Mouse (Mus musculus) right cerebral cortex, adult 18-20 months (tissue): ENCODE results near the gene Ascc1.

Experiments used
- DNase-seq: peaks from one replicate; pipeline ENCODE4 v3.0.0; 2022; ENCODE audit warnings: mixed read lengths

Gene Ascc1

GRCm38 (mm10) chr10:60002673-60003212, at the start of gene Ascc1, which contains the start of gene Anapc16:
Gene Ascc1 (plus strand): TSS chr10:60002805.
Gene Anapc16 (minus strand): TSS chr10:60003135.
- peak; percentile 97 for DNase-seq

GRCm38 (mm10) chr10:59953564-59954039, 49.0 kb upstream of the Ascc1 start:
- no peak for DNase-seq

GRCm38 (mm10) chr10:59956681-59957080, 45.9 kb upstream of the Ascc1 start:
- DNase-seq = no peak

GRCm38 (mm10) chr10:59957171-59958149, 45.1 kb upstream of the Ascc1 start:
- peak; percentile 74 for DNase-seq

- DNase-seq = no peak
Measured at GRCm38 (mm10) chr10:59958458-59958857, 44.1 kb upstream of the Ascc1 start.

GRCm38 (mm10) chr10:59959517-59959916, 43.1 kb upstream of the Ascc1 start:
- DNase-seq = no peak

GRCm38 (mm10) chr10:59963609-59964008, 39.0 kb upstream of the Ascc1 start:
- DNase-seq = no peak

DNA sequence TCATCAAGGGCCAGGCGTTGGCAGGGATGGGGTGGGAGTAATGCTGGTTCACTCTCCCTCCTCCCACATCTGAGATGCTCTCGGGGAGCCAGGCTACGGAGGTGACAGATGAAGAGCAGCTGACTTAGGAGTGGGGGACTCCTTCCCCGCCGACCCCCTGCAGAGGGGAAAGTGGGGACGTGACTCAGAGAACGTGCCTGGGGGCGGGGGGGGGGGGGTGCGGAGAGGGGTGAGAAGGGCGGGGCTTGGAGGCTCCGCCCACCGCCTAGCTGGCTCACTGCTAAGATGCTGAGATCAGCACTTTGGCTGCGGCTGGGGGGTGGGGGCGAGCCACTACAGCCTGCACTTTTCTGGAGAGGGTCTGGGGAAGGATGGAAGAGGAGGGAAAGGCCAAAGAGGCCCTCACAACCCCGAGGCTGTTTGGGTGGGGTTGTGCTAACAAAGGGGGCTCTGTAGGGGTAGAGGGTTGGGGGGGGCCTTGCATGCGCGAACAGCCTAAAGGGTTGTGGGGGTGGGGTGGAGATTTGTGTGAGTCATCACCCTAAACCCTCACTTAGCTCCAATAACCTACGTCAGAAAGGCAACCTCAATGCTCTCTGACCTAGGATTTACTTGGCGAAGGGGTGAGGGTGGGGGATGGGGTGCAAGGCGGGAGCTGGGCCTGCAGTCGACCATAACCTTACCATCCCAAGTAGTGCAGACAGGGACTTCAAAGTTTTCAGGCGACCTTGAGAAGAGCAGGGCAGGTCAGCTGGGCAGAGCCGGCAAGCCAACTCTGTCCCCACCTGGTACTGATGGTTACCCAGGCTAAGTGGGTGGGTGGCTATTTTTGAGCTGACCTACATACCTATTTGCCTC, 37.9 kb upstream of the Ascc1 start:
- no peak for DNase-seq

DNA sequence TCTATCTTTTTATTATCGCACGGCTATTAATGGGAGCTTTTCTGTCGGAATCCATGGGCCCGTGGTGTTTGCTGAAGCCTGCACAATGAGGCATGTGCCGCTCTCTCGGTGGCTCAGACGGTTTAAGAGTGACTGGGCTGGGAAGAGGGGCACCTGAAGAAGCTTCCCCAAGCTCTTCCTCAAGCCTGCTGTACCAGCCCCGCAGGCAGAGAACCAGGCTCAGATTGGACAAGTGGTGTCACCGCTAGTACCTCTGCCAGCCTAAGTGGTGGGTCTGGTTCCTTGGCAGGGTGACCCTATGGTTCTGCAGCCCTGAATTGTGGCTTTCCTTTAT, 37.3 kb upstream of the Ascc1 start:
- no peak for DNase-seq

GRCm38 (mm10) chr10:59965788-59966187, 36.8 kb upstream of the Ascc1 start:
- no peak for DNase-seq

DNA sequence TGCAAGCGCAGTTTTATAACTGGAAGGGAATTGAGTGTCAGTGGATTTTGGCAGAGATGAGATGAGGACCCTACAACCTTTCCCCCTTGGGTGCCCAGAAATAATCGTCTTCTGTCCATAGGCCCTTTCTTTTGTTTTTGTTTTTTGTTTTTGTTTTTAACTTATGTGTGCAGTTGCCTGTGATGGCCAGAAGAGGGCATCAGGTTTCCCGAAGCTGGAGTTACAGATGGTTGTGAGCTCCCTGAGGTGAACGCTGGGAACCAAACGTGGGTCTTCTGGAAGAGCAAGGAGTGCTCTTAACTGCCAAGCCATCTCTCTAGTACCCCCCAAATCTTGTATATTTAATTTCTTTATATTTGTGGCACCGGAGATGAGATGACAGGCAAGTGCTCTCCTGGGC, 35.9 kb upstream of the Ascc1 start:
- DNase-seq = no peak

DNA sequence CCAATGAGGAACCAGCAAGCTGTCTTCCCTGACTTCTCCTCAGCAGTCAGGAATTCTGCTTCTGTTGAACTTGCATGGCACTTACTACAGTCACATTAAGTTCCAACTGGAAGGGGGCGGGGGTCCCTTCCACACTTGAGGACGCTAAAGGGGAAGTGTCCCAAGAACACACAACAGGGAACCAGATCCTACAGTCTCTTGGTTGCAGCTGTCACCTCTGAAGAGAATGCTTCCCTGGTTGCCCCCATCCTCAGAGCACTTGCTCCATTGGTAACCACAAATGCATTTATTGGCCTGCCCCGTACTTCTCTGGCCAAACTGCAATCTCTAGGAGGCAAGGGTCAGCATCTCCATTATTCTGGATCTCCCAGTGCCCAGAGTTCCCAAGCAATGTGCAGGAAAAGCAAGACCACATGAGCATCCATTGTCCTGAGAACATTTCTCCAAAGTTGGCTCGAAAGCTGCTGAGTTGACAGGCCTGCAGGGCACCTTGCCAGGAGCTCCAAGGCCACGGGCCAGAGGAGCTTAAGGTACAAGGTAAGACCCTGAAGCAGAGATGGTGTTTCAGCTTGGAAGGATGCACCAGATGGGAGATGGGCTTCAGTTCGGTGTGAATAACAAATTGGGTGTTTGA, 35.2 kb upstream of the Ascc1 start:
- DNase-seq = no peak

DNA sequence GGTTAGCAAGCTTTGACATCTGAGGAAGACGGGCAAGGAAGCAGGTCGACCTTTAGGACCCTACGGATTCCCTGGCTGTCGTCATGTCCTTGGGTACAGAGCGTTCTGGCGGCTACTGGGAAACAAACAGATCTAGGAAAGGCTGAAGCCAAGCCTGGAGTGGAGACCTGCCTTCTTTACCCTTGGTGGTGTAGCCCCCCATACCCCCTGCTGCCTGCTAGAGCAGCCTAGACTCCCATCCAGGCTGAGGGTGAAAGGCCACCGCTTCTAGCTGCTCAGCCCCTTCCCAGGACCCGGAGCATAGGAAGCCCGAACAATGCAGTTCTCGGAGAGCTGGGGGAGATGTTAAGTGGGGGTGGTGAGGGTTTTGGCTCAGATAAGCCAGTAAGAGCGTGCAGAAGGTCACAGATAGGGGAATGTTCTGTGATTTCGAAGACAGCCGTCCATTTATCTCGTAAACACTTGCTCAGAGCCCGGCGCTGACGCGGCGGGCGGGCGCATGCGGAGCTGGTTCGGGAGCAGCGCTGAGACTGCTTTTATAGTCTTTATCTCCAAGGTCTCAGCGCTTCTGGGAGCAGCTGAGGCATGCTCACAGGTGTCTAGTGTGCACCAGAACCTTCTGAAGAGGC, 32.7 kb upstream of the Ascc1 start:
- DNase-seq = peak; percentile 85

DNA sequence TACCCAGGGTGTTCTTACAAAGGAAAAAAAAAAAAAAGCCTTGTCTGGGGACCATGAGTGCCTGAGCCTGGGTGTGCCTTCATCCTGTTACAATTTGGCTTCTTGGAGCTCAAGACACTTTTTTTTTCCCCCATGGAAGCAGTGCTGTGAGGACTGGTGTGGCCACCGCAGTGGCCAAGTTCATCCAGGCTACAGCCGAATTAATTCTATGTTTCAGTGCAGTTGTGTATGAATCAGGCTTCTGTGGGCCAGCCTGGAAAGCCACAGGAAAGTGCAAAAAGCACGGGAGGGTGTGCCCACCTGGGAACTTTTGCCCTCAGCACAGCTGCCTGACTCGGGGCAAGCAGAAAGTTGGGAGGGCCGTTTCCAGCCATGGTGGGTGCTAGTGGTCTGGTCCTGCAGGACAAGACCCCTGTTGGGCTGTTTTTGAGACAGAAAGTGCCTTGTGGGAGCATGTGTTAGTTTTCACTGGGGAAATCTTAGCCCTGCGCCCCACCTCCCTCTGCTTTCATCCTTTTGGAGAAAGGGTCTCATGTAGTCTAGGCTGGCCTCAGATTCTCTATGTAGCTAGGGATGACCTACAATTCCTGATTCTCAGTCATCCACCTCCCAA, 32.0 kb upstream of the Ascc1 start:
- no peak for DNase-seq

GRCm38 (mm10) chr10:59971813-59972212, 30.8 kb upstream of the Ascc1 start:
- DNase-seq = no peak

DNA sequence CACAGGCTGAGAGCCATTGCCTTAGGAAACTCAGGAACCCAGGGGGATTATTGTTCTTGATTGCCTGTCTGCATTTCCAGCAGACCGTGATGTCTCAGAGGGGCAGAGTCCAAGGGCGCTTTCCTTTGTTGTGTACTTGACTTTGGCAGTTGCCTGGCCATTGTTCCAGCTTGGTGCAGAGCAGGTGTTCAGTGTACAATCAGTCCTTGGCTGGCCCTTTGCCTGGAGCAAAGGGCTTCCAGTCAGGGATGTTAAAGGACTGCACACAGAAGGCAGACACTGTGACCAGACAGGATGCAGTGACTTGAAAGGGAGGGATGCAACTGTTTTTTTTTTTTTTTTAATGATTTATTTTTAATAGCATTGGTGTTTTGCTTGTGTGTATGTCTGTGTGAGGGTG, 30.1 kb upstream of the Ascc1 start:
- DNase-seq = no peak

GRCm38 (mm10) chr10:59972999-59973398, 29.6 kb upstream of the Ascc1 start:
- no peak for DNase-seq

DNA sequence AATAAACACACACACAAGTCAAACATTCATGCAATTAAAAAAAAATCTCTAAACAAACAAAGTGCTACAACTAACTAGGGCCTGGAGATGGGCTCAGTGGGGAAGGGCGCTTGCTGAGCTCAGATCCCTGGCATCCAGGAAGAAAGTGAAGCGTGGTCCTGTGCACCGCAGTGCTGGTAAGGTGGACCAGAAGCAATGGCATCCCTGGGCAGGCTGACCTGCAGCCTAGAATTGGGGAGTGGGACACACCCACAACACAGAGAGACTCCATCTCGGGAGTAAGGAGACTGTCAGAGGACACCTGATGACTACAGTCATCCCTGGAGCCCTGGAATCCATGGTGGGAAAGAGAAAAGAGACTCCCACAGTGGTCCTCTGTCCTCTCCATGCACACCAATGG, 29.2 kb upstream of the Ascc1 start:
- no peak for DNase-seq

DNA sequence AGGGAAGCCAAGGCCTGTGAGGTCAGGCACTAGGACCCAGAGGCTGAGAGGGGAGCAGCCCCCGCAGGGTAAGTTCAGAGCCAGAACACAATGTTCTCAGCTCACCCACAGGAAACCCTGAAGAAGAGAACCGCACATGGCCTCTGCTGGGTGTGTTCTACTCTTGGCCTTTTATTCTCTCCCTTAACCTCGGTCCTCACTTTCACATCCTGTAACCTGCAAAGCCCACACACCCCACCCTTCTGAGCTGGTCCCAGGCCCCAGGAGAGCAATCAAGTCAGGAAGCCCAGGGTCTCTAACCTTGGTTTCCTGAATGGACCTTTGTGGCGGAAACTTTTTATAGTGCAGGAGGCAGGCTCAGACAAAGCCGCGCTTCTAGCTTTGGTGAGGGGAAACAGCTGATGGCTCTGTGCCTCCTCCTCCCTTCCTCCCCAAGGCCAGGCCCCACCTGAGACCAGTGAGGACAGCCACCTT, 28.4 kb upstream of the Ascc1 start:
- DNase-seq = peak; percentile 80

DNA sequence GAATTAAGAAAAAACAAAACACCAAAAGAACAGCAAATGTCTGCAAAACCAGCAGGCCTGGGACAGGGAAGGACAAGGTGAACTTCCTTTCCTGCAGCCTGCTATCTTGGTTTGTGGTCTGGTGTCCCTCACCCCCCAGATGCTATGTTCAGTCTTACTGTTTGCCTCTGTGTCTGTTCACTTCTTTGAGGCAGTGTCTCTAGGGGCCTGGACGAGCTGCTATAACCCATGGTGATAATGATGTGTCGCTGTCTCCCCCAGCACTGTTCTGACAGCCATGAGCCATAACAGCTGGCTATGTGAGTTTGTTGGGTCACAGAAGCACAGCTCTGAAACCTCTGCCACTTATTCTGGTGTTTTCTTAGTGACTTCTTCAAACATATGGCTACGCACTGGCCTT, 27.8 kb upstream of the Ascc1 start:
- DNase-seq = no peak

- DNase-seq = no peak
Measured at GRCm38 (mm10) chr10:59977141-59977540, 25.5 kb upstream of the Ascc1 start.
